Mouse (Mus musculus): Measurements from ENCODE around the gene Stt3b.

DNA sequence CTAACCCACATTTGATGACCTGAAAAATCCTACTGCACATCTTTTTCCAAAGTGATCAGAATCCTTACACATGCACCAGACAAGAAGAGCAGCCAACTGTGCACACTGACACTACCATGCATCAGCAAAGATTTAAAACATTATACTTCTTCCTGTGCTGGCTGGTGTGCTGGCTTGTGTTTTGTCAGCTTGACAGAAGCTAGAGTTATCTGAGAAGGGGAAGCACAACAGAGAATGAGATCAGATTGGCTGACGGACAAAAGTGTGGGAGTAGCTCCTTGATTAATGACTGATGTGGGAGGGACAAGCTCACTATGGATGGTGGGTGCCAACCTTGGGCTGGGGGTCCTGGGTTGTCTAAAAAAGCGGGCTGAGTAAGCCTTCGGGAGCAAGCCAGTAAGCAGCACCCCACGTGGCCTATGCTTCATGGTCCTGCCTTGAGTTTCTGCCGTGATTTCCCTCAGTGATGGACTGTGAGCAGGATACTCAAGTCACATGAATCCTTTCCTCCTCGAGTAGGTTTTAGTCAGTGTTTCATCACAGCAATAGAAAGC, 52.4 kb downstream of the Stt3b start:
- TF ChIP-seq CTCF (IDR thresholded peaks at IDR 0.05) (no peak), EP300 (IDR thresholded peaks at IDR 0.05) (no peak)
